Mouse (Mus musculus): Measurements from ENCODE around the gene Tmem41a.

The Tmem41a gene

DNA sequence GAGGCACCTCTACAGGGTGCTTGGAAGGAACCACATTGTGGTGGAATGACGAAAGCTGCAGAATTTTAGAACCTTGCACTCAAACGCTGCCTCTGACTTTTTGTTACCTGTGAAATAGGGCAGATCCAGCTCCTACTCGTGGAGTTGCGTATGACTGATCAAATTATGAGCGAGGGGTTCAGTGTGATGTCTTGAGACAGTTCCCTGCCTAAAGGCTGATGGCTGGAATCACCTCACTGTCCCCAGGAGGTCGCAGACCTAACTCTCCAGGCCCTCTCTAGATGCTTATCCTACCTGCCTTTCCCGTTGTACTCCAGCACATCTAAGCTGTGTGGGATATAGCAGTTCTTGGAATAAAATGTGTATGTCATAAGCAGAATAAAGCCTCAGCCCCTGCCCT, 41.4 kb downstream of the Tmem41a start:
- ATAC-seq (ENCODE audit: insufficient number of reproducible peaks, low FRiP score, low TSS enrichment): no peak

DNA sequence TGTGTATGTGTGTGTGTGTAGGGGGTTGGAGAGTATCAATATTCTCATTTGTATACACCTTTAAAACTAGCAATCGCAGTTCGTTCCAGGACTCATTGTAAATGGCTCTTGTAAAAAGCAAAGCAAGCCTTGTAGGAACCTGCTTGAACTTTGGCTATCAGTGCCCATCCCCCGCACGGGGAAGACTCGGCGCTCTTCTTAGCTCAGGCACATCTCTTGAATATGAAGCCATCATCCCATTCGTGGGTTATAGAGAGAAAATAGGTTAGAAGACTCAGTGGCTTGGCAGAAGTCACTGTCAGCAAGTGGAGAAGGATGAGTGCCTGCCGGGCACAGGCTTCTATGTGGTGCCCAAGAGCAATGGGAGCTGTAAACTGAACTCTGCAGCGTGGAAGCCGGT, 42.7 kb downstream of the Tmem41a start:
- no peak for ATAC-seq (ENCODE audit: insufficient number of reproducible peaks, low FRiP score, low TSS enrichment)

DNA sequence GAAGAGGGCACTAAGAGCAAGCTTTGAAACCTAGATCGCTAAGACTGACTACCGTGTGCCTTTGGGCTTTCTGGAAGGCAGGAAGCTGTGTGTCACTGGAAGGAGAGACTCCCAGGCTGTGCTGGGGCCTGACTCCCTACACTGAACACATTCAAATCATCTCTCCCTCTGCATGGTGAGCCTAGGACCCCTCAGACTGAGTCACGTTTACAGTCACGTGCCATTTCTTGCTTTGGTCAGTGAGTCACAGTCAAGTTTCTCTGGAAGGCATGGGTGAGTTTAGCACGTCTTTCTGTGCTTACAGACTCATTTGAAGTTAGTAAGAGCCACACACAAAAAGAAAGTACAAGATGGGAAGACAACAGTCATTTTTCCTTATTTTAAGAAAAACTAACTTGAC, 46.1 kb downstream of the Tmem41a start:
- no peak for ATAC-seq (ENCODE audit: insufficient number of reproducible peaks, low FRiP score, low TSS enrichment)

DNA sequence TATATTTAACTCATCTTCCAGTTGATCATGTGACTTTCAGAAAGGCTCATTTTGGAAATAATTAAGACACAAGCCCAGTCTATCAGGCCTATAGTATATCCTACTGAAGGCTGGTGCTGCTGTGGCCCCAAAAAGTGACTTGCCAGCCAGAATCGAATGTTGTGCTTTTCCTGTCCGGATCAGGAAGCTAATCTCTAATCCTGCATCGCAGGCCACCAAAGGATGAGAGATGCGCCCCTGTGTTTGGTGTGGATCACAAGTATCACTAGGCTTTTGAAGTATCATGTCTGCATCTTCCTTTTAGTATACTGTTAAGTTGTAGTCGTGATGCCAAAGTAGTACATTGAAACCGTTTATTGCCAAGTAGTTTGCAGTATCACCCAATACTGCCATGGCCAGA, 53.5 kb downstream of the Tmem41a start:
- ATAC-seq (ENCODE audit: insufficient number of reproducible peaks, low FRiP score, low TSS enrichment): no peak

DNA sequence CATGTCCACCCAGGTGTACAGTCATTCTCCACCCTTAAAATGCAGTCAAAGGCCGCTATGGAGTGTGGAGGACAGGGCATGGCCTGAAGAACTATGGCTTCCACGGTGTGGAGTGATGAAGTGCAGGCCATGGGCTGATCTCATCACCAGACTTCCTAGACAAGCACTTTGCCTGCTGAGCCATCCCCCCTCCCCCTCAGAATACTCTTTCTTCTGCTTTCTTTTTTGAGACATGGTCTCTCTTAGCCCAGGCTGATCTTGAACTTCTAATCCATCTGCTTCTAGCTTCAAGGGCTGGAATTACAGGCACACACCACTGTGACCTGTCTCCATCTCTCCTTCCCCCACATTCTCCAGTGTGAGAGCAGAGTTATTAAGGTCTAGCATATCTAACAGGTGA, 59.8 kb downstream of the Tmem41a start:
- ATAC-seq (ENCODE audit: insufficient number of reproducible peaks, low FRiP score, low TSS enrichment): no peak

Data from cerebellum, adult (tissue).